Mouse (Mus musculus) urinary bladder, adult 2 months (tissue): ENCODE data around the gene Slc38a9. TPM values are rescaled to one million over a fixed set of nuclear protein-coding genes. Genes with fewer than 3 reads are reported as not detected.
"Not testable (repeated sequence)": the region's sequence is repeated elsewhere in the genome, so short reads cannot be mapped to it uniquely, and the experiment has no call there.

Source experiments
- DNase-seq: peaks from one replicate; pipeline ENCODE4 v3.0.0; 2022; ENCODE audit warnings: low spot score
- polyA plus RNA-seq: library from polyadenylated mRNA; depleted of rRNA; stranded (reverse); fragments of >200 nt; gene quantifications from 2 replicates; pipeline ENCODE4 v1.2.3, GENCODE M21; 2012

Gene Slc38a9
- polyA plus RNA-seq, 1 experiment, result 14.6 TPM

DNA sequence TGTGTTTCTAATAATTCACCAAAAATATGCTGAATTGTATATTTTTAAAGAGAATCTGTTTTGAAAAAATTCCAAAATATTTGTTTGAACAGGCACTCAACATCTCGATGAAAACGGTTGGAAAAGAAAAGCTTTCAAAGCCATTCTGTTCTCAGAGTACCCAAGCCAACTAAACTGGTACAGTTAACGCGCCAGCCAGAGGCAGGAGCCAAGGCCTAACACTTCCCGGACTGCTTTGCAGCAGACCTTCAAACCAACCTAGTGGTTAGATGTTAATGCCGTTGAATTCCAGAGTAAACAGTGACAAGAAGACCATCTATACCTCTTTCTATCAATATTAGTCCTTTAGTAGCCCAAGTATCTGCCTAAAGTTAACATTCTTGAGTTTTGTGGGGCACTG lies 23.4 kb downstream of the Slc38a9 start:
- no peak for DNase-seq

- no peak for DNase-seq
Measured at GRCm38 (mm10) chr13:112686155-112686554, 25.6 kb downstream of the Slc38a9 start.

GRCm38 (mm10) chr13:112692870-112693553 lies 32.5 kb downstream of the Slc38a9 start:
- no peak for DNase-seq

DNA sequence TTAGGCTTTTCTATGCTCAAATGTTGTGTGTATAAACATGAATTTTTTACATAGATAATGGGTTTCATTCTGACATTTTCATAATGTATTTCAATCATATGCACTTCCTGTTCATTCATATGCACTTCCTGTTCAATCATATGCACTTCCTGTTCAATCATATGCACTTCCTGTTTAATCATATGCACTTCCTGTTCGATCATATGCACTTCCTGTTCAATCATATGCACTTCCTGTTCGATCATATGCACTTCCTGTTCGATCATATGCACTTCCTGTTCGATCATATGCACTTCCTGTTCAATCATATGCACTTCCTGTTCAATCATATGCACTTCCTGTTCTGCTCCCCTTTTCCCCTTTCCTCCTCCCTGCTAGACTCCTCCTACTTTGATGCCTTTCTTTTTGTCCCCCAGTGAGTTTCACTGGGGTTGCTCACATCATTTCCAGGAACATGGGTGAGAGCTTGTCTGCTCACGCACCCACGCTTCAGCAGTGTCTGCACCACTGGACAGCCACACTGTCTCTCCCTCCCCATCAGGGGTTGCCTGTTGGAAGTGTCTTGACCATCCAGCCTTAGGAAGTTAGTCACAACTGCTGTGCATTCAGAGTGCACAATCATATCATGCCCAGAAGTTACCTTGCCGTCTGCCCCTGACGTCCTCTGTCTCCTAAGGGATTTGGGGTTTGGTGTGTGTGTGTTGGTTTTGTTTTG lies 35.1 kb downstream of the Slc38a9 start:
- DNase-seq, result no peak

GRCm38 (mm10) chr13:112701256-112701655 lies 40.7 kb downstream of the Slc38a9 start:
- no peak for DNase-seq

- DNase-seq, result no peak
Measured at GRCm38 (mm10) chr13:112706351-112706750, 45.8 kb downstream of the Slc38a9 start.

DNA sequence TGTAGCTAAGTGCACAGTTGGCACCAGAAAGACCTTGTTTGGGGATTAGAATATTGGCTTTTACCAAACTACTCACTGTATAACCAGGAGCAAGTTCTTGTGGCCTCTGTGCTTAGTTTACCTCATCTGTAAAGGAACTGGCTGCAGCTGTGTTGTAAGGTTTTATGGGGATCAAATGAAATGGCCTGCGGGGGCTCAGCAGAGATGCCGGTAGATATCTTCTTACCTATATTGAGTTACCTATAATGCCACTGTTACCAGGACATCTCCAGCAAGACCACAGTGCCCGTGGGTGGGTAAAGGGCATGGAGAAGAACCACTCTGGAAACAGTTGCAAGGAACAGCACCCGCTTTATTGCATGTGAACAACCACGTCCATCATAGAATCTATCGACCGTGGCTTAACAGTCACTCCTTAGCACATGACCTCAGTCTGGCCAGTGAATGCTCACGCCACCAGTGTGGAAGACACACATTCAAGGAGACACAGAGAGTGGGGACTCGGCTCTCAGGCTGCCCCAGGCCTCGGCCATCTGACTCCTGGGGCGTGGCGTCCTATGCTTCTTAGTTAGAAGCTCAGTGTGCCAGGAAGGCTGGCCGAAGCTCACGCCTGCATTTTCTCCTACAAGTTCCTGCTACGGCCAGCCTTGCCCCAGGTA lies 59.7 kb downstream of the Slc38a9 start:
- DNase-seq, result no peak

DNA sequence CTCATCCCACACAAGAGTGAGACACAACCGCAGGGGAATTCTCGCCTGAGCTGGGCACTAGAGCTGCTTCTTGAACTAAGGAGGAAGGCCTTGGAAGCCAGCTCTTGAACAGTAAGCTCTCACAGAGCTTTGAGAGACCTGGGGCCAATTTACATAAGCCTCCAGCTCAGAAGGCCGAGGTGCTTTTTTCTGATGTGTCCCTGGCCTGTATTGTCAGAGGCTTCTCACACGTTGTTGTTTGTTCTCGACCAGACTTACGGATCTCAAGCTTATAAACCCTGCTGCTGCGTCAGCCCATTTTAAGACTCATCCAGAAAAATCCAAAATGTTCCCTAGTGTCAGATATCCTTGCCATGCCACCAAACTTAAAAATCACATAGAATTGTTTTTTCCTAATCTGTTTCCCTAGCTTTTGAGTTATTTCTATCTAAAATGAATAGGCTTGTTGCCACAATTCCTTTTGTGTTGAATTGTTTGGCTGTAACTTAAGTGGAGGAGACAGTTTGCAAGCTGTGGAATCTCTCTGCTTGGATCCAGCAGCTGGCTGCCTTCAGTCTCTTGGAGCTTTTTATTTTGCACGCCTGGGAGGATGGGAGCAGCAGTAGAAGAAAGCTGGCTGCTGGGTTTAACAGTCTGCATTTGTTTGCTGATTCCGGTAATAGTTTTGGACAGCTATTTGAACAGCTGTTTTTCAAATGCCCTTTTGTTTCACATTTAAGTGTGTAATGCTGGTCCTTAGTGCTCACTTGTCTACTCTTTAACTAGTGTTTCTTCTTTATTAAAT lies 61.6 kb downstream of the Slc38a9 start:
- no peak for DNase-seq

- DNase-seq, result not testable (repeated sequence)
Measured at GRCm38 (mm10) chr13:112724260-112724659, 63.7 kb downstream of the Slc38a9 start.

DNA sequence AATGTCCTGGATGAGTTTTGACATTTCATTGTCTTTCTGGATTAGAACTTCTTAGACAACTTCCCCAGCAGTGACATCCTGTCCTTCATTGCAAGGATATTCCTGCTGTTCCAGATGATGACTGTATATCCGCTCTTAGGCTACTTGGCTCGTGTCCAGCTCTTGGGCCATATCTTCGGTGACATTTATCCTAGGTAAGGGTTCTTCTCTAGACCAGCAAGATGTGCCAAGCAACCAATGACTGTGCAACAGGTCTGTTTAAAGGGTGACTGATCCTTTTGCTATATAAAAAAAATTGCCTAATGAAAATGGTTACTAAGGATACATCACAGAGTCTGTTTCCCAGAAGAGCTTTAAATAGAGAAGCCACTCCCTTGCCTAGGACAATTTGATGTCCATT lies 65.5 kb downstream of the Slc38a9 start:
- no peak for DNase-seq

DNA sequence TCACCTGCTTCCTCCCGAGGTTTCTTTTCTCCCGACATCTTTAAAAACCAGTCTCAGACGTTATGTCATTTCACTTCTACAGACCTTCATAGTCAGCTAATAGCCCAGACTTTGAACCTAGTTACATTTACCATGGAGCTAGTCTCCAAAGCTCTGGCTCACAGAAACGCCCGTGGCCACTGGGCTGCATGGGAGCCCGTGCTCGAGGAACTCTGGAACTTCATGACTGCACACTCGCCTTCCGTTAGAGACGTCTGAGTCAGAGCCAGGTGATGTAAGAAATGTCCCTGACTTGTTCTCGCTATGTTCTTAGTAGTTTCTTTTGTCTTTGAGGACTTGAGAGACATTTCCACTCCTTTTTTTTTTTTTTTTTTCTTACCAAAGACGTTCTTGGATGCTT lies 72.8 kb downstream of the Slc38a9 start:
- DNase-seq, result no peak

- no peak for DNase-seq
Measured at GRCm38 (mm10) chr13:112734906-112735713, 74.6 kb downstream of the Slc38a9 start.

- DNase-seq, result no peak
Measured at GRCm38 (mm10) chr13:112736407-112736806, 75.9 kb downstream of the Slc38a9 start.

GRCm38 (mm10) chr13:112737110-112737509 lies 76.6 kb downstream of the Slc38a9 start:
- DNase-seq, result no peak

DNA sequence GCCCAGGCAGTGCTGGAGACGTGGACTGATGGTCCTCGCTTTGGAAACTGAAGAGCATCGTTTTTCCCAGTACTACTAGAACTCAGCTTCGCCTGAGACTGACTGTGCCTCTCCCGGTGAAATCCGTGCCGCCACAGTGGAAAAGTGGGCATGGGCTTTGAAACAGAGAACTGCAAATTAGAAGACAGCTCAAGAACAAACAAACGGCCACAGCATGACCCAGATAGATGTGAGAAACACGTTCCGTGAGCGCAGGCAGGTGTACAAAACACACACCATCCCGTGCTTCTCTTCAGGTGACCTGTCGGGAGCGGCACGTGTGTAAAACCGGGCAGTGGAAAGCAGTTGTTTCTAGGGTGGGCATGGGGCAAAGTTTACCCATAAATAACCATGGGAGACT lies 77.5 kb downstream of the Slc38a9 start:
- DNase-seq, result no peak

DNA sequence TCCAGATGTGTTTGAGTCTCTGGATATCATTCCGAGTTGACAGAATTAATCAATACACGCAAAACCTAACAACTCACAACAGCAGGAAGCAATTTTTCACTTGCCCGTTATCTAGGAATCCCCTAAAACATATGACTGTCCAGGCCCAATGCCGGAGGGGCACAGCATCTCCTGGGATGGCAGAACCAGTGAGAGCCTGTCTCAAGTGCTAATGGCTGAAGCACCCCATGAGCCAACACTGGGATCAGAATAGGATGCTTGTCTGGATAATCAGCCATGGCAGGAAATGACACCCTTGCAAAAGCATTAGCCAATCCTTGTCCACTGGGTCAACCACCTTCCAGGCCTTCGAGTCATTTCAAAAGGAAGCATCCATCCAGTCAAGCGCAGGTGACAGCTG lies 79.5 kb downstream of the Slc38a9 start:
- no peak for DNase-seq

DNA sequence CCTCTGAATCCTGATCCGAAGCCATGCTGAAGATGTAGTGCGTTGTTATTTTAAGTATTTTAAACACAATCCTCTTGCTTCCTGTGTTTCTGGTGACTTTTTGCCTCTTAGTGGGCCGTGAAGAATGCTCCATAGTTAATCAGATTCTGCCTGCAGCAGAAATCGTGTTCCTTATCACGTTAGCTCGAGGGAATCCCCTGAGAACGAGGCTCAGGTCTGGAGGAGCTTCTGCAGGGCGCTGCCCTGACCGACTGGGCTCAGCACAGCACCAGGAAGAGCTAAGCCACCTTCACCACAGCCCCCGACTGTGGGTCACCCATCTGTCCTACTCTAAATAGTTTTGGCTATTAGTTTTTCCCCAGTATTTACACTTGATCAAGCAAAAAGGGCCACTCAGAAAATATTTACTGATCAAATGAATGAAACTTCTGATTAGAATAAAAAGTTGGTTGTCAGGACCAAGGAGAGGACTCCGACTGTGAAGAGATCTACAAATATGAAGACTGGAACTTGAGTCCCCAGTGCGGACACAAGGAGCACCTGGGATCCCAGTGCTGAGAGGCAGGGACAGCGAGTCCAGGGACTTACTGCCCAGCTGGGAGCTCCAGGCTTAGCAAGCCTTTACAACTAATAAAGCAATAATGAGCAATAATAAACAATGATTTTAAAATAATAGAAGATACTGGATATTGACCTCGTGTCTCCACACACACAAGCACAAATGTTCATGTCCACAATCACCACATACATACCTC lies 81.7 kb downstream of the Slc38a9 start:
- no peak for DNase-seq

- DNase-seq, result no peak
Measured at GRCm38 (mm10) chr13:112743647-112744046, 83.1 kb downstream of the Slc38a9 start.

DNA sequence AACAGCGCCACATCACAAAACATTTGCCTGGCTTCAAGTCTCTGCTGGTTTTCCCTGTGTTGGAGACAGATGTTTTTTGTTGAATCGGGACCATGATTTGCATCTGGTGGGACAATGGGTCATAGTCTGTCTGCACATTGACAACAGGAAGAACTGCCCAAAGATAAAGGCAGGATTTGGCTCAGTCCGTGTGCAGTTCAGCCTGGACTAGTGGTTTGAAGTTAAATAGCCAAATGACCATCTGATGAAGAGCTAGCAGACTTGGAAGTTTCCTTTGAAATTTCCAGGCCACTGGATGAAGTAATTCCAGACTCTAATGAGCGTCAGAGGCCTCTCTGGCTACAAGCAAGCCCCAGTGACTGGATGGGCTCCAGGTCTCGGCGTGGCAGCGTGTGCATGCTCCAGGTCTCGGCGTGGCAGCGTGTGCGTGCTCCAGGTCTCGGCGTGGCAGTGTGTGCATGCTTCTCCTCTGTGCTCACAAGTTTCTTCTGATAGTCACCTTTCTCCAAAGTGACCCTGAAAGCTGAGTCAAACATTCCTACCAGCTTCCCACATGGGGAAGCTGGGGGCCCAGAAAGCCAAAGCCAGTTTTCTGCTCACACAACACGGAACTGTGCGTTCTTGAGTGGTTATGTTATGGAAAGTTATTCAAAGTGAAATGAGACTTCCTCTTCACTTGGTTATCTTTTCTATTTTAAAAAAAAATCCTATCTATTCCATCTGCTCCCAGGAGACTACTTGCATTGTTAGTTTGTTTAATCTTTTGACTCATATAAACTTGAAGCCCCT lies 83.7 kb downstream of the Slc38a9 start:
- DNase-seq, result no peak
